Mouse (Mus musculus) brain, embryonic 14.5 days (tissue): ENCODE results near the gene Tasp1.

Experiments used
- CTCF ChIP-seq: fragments of 200-500 bp; IDR thresholded peaks from 2 replicates; pipeline ENCODE4 v1.5.1; 2012; ENCODE audit warnings: inconsistent platforms, mild to moderate bottlenecking, moderate library complexity, borderline replicate concordance; ENCODE audit not compliant: insufficient read depth, insufficient read length; ENCODE audit errors: extremely low read depth
- POLR2A ChIP-seq: fragments of 200-500 bp; IDR thresholded peaks from 2 replicates; pipeline ENCODE4 v1.6.1; 2012; ENCODE audit warnings: mild to moderate bottlenecking, inconsistent platforms, borderline replicate concordance; ENCODE audit not compliant: poor library complexity, insufficient read depth, insufficient read length, severe bottlenecking; ENCODE audit errors: extremely low read depth

GRCm38 (mm10) chr2:139859424-139860132 lies 207.0 kb downstream of the Tasp1 start:
- TF ChIP-seq CTCF (no peak), POLR2A (no peak)
